Mouse (Mus musculus) midbrain, postnatal 0 days (tissue): ENCODE data around the gene Bckdhb. TPM values are rescaled to one million over a fixed set of nuclear protein-coding genes. Genes with fewer than 3 reads are reported as not detected.

ENCODE experiments used
- ATAC-seq: fragments of 200-750 bp; cut with Nextera tagmentation; 2 replicates; pipeline ENCODE4 v1.8.0; 2017; ENCODE audit warnings: moderate number of reproducible peaks, mild to moderate bottlenecking, moderate TSS enrichment, moderate library complexity; ENCODE audit not compliant: low FRiP score
- DNase-seq: peaks from one replicate; pipeline ENCODE4 v3.0.0-alpha.2; 2015; ENCODE audit warnings: low spot score
- H3K27ac ChIP-seq: fragments of 300-500 bp; sonication (generic); 2 replicates; pipeline ENCODE4 v1.5.1; 2014; ENCODE audit warnings: low read depth, mild to moderate bottlenecking, low read length, mixed read lengths
- H3K27me3 ChIP-seq: fragments of 300-500 bp; sonication (generic); 2 replicates; pipeline ENCODE4 v1.6.1; 2014; ENCODE audit warnings: low read length, control low read depth, mixed read lengths; ENCODE audit not compliant: insufficient read depth
- H3K36me3 ChIP-seq: fragments of 300-500 bp; sonication (generic); 2 replicates; pipeline ENCODE4 v1.6.1; 2014; ENCODE audit warnings: low read length, control low read depth, mixed read lengths; ENCODE audit not compliant: insufficient read depth
- H3K4me1 ChIP-seq: fragments of 300-500 bp; sonication (generic); 2 replicates; pipeline ENCODE4 v1.6.1; 2014; ENCODE audit warnings: mild to moderate bottlenecking, control low read depth, antibody characterized with exemption, low read length, mixed read lengths; ENCODE audit not compliant: insufficient read depth
- H3K4me2 ChIP-seq: fragments of 300-500 bp; sonication (generic); 2 replicates; pipeline ENCODE4 v1.6.1; 2014; ENCODE audit warnings: low read depth, mild to moderate bottlenecking, low read length, mixed read lengths; ENCODE audit not compliant: poor library complexity, severe bottlenecking
- H3K4me3 ChIP-seq: fragments of 300-500 bp; sonication (generic); 2 replicates; pipeline ENCODE4 v1.5.1; 2014; ENCODE audit warnings: low read depth, mild to moderate bottlenecking, low read length, moderate library complexity
- H3K9ac ChIP-seq: fragments of 300-500 bp; sonication (generic); replicated peaks from 2 replicates; pipeline ENCODE4 v1.6.1; 2014; ENCODE audit warnings: mild to moderate bottlenecking, low read length, moderate library complexity, mixed read lengths; ENCODE audit not compliant: poor library complexity, severe bottlenecking
- H3K9me3 ChIP-seq: fragments of 300-500 bp; sonication (generic); 2 replicates; pipeline ENCODE4 v1.6.1; 2016; ENCODE audit warnings: low read length, control low read depth
- CTCF ChIP-seq: IDR thresholded peaks from 2 replicates; pipeline ENCODE4 v1.5.1; 2016; ENCODE audit warnings: antibody characterized with exemption, mild to moderate bottlenecking
- WGBS: fragments of 180-500 bp; shearing (Covaris S2); extraction: QIAGEN DNeasy Blood & Tissue Kit; methylation state at CpG from one replicate; pipeline ENCODE4 v1.1.7; 2014; 5-methylcytosine and 5-hydroxymethylcytosine counted together
- polyA plus RNA-seq: library from polyadenylated mRNA; unstranded; fragments of >200 nt; fragmentation: Nextera tagmentation; extraction: Ambion mirVana; gene quantifications from 2 replicates; pipeline ENCODE4 v1.2.1, GENCODE M21; 2015
- total RNA-seq: library from RNA; depleted of rRNA; stranded (reverse); fragments of >200 nt; gene quantifications from 2 replicates; pipeline ENCODE4 v1.2.3, GENCODE M21; 2014

Bckdhb gene
- total and polyA plus RNA-seq, 2 experiments from 2014 or later: 23.5 to 29.9 TPM

DNA sequence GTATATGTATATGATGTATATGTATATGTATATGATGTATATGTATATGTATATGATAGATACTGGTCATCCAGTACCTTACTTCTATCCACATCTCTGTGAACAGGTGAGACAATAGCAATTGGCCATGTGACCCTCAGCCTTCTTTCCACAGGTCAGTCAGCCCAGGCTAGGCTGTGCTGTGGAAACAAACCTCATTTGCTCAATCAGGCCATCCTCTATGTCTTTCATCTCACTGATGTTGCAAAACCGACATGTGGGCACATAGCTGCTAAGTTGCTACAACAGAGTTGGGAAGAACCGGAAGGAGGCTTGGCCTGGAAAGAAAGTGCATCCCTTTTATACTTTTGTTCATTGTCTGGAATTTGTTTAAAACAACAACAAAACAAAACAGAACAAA, 22.9 kb upstream of the Bckdhb start:
- TF ChIP-seq CTCF: no peak
- no peaks in the 10 kb centered on the region for H3K4me1 ChIP-seq
- no peak overlapping the region for H3K27ac ChIP-seq
- no peak overlapping the region for H3K9ac ChIP-seq
- no peaks in the 10 kb centered on the region for H3K36me3 ChIP-seq
- no peaks in the 10 kb centered on the region for H3K27me3 ChIP-seq
- no peak for ATAC-seq
- H3K4me3 ChIP-seq: no peak overlapping the region
- no peaks in the 10 kb centered on the region for H3K9me3 ChIP-seq
- no peak overlapping the region for H3K4me2 ChIP-seq
- no peak for DNase-seq
- 85% methylated on average over 2 of the region's 2 CpGs for WGBS

DNA sequence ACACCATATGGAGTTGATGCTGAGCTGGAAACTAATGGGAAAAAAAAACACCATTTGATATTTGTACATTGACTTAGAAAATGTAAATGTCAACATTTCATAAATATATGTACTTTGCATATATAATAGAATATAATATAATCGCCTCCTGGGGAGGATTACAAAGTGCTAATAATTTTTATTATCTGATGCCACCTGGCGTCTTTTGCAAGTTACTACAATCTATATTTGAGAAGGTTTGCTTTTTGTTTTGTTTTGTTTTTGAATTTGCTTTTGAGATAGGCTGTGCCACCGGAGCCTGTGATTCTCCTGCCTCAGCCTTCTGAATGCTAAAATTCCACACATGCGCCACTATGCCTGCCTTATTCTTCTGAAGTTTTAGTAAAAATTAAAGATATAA, 19.1 kb upstream of the Bckdhb start:
- no peak overlapping the region for H3K27ac ChIP-seq
- no peaks in the 10 kb centered on the region for H3K27me3 ChIP-seq
- DNase-seq (no peak), ATAC-seq (no peak)
- 76% methylated on average over 4 of the region's 4 CpGs for WGBS
- no peak overlapping the region for H3K4me2 ChIP-seq
- peak; percentile 47 for TF ChIP-seq CTCF
- no peaks in the 10 kb centered on the region for H3K9me3 ChIP-seq
- H3K9ac ChIP-seq: no peak overlapping the region
- H3K4me1 ChIP-seq: no peaks in the 10 kb centered on the region
- H3K4me3 ChIP-seq: no peak overlapping the region
- no peaks in the 10 kb centered on the region for H3K36me3 ChIP-seq

- Histone ChIP-seq H3K27me3 (no peaks in the 10 kb centered on the region), H3K4me1 (no peaks in the 10 kb centered on the region), H3K4me3 (no peak overlapping the region), H3K9me3 (no peaks in the 10 kb centered on the region), H3K27ac (no peak overlapping the region), H3K4me2 (no peak overlapping the region), H3K36me3 (no peaks in the 10 kb centered on the region), H3K9ac (no peak overlapping the region)
- TF ChIP-seq CTCF: no peak
- no peak for DNase-seq
- ATAC-seq: no peak
- 76% methylated on average over 3 of the region's 3 CpGs for WGBS
These were observed 17.9 kb upstream of the Bckdhb start for GRCm38 (mm10) chr9:83907017-83907416.

DNA sequence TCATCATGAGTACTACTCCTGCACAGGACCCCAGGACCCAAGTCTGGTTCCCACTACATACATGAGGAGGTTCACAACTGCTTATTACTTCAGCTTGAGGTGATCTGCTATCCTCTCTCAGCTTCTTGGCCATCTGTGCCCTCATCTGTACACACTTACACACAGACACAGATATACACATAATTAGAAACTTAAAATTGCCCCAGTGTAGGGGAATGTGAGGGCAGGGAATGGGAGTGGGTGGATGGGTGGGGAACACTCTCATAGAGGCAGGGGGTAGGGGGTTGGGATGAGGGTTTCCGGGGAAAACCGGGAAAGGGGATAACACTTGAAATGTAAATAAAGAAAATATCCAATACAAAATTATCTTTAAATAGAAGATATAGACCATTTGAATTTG, 15.1 kb upstream of the Bckdhb start:
- no peak for TF ChIP-seq CTCF
- 95% methylated on average over 2 of the region's 2 CpGs for WGBS
- Histone ChIP-seq H3K9me3 (no peaks in the 10 kb centered on the region), H3K27me3 (no peaks in the 10 kb centered on the region), H3K4me3 (no peak overlapping the region), H3K27ac (no peak overlapping the region), H3K4me1 (no peaks in the 10 kb centered on the region), H3K9ac (no peak overlapping the region), H3K36me3 (no peaks in the 10 kb centered on the region), H3K4me2 (no peak overlapping the region)
- ATAC-seq (no peak), DNase-seq (no peak)

DNA sequence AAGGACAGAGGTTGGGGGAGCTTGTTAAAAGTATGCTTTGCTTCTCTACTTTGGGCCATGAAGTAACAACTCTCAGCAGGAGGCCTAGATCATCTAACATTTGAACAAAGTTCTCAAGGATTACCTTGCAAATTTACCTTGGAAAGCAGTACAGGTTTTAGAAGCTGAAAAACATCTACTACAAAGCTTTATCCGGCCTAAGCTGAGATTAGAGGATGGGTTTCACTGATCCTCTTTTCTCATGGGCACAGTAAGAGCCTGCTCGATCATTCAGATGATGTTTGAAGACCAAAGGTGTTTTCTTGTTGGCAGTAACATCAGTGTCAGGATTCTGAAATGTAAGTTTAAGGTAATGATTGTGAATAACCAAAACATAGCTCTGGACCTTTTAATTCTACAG, 14.0 kb upstream of the Bckdhb start:
- H3K4me3 ChIP-seq: no peak overlapping the region
- no peak overlapping the region for H3K4me2 ChIP-seq
- no peak overlapping the region for H3K27ac ChIP-seq
- H3K36me3 ChIP-seq: no peaks in the 10 kb centered on the region
- TF ChIP-seq CTCF: no peak
- H3K27me3 ChIP-seq: no peaks in the 10 kb centered on the region
- ATAC-seq: no peak
- H3K4me1 ChIP-seq: no peaks in the 10 kb centered on the region
- H3K9me3 ChIP-seq: no peaks in the 10 kb centered on the region
- WGBS: 68% methylated on average over 2 of the region's 2 CpGs
- no peak for DNase-seq
- no peak overlapping the region for H3K9ac ChIP-seq

GRCm38 (mm10) chr9:83922076-83922475, 2.9 kb upstream of the Bckdhb start:
- WGBS: 76% methylated on average over 3 of the region's 3 CpGs
- H3K27ac ChIP-seq: no peak overlapping the region
- H3K9me3 ChIP-seq: no peaks in the 10 kb centered on the region
- H3K4me3 ChIP-seq: no peak overlapping the region
- H3K9ac ChIP-seq: no peak overlapping the region
- H3K4me1 ChIP-seq: no peaks in the 10 kb centered on the region
- no peak for ATAC-seq
- TF ChIP-seq CTCF: no peak
- no peaks in the 10 kb centered on the region for H3K27me3 ChIP-seq
- no peak for DNase-seq
- H3K4me2 ChIP-seq: no peak overlapping the region
- H3K36me3 ChIP-seq: no peaks in the 10 kb centered on the region

GRCm38 (mm10) chr9:83924356-83924755, 589 bp upstream of the Bckdhb start:
- TF ChIP-seq CTCF: no peak
- Histone ChIP-seq H3K4me3 (peak overlapping the region; percentile 67), H3K9me3 (no peaks in the 10 kb centered on the region), H3K9ac (0 out of 2 replicates have a peak overlapping the region, but pooled peaks have one; percentile 46), H3K36me3 (no peaks in the 10 kb centered on the region), H3K27me3 (no peaks in the 10 kb centered on the region), H3K4me1 (no peaks in the 10 kb centered on the region), H3K4me2 (peak overlapping the region; percentile 77), H3K27ac (no peak overlapping the region)
- ATAC-seq (no peak), DNase-seq (no peak)
- WGBS: 86% methylated on average over 5 of the region's 5 CpGs
